Mouse (Mus musculus): Measurements from ENCODE around the gene Olfr898. TPM values are rescaled to one million over a fixed set of nuclear protein-coding genes. Genes with fewer than 3 reads are reported as not detected.

Olfr898 gene
- not detected in 2 replicates for polyA plus RNA-seq (2015; fragmentation: Nextera tagmentation; extraction: Ambion mirVana)

DNA sequence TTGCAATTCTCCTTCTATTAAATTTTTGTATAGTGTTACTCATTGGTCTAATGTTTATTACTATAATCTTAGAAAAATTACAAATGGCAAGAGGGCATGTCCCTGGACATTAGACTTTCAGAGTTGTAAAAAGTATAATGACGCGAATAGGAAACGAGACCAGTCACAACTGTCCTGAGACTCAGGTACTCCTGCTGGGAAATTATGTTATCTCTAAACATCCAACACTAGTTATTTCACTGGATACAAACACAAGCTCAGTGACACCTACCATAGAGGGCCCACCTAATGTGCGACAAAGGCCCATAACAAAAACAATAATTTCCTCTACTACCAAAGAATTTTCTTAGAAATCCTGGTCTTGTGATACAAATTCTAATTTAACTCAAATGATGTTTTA, at the start of gene Olfr898:
Olfr898 (plus strand) TSS at position 301 of the 400 bp plus-strand sequence.
- H3K9me3 ChIP-seq (replicated peaks; ENCODE audit: low read length), result no peaks in the 10 kb centered on the region
- H3K9ac ChIP-seq (ENCODE audit: low read depth, low read length), result no peak within 1 kb of the TSS
- no peaks in the 10 kb centered on the region for H3K27me3 ChIP-seq (ENCODE audit: insufficient read depth, low read length)
- DNase-seq (ENCODE audit: low spot score) (no peak), ATAC-seq (replicated peaks; ENCODE audit: low FRiP score, low read depth) (no peak)
- H3K27ac ChIP-seq, result no peak within 1 kb of the TSS
- no peaks in the 10 kb centered on the region for H3K36me3 ChIP-seq (ENCODE audit: insufficient read depth, low read length)
- H3K4me2 ChIP-seq (ENCODE audit: low read length), result no peak within 1 kb of the TSS
- no peak for TF ChIP-seq CTCF (IDR thresholded peaks at IDR 0.05; ENCODE audit: low read depth)
- H3K4me3 ChIP-seq (replicated peaks; ENCODE audit: low read depth, low read length), result no peak within 1 kb of the TSS
- WGBS, result 96% methylated on average over 4 of the region's 4 CpGs
- H3K4me1 ChIP-seq (replicated peaks; ENCODE audit: insufficient read depth, low read length), result no peaks in the 10 kb centered on the region

GRCm38 (mm10) chr9:38328760-38329159, 19.5 kb upstream of the Olfr898 start, which contains the start of gene Olfr25:
TSS of gene Olfr25 (plus strand) at chr9:38329060.
- H3K9ac ChIP-seq (ENCODE audit: low read depth, low read length), result no peak within 1 kb of the TSS
- ATAC-seq (replicated peaks; ENCODE audit: low FRiP score, low read depth), result no peak
- no peak for DNase-seq (ENCODE audit: low spot score)
- H3K4me2 ChIP-seq (ENCODE audit: low read length), result no peak within 1 kb of the TSS
- H3K4me3 ChIP-seq (replicated peaks; ENCODE audit: low read depth, low read length), result no peak within 1 kb of the TSS
- H3K4me1 ChIP-seq (replicated peaks; ENCODE audit: insufficient read depth, low read length), result no peaks in the 10 kb centered on the region
- H3K27me3 ChIP-seq (ENCODE audit: insufficient read depth, low read length), result no peaks in the 10 kb centered on the region
- TF ChIP-seq CTCF (IDR thresholded peaks at IDR 0.05; ENCODE audit: low read depth), result no peak
- no peak within 1 kb of the TSS for H3K27ac ChIP-seq
- 72% methylated on average over 3 of the region's 3 CpGs for WGBS
- no peaks in the 10 kb centered on the region for H3K36me3 ChIP-seq (ENCODE audit: insufficient read depth, low read length)
- no peaks in the 10 kb centered on the region for H3K9me3 ChIP-seq (replicated peaks; ENCODE audit: low read length)

DNA sequence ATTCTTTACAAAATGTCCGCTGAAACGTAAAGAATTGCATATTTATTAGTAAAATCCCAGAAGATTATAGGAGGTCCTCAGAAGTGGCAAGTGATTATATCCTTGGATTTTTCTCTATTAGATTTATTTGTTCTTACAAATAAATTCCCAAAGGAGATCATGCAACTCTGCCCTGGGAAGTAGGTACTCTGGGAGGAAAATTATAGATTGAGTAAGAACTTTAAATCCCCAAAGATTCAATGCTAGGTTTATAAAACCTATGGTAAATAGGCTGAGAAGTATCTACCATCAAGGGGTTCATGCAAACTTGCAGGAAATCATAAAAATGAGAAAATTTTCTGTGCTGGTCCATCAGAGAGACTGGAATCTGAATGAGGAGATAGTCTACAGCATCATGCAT, 18.4 kb downstream of the Olfr898 start, which contains the start of gene Olfr250:
Olfr250 (plus strand) TSS at position 301 of the 400 bp plus-strand sequence.
- Histone ChIP-seq H3K4me2 (ENCODE audit: low read length) (no peak within 1 kb of the TSS), H3K9ac (ENCODE audit: low read depth, low read length) (no peak within 1 kb of the TSS), H3K4me1 (replicated peaks; ENCODE audit: insufficient read depth, low read length) (no peaks in the 10 kb centered on the region), H3K27me3 (ENCODE audit: insufficient read depth, low read length) (no peaks in the 10 kb centered on the region), H3K4me3 (replicated peaks; ENCODE audit: low read depth, low read length) (no peak within 1 kb of the TSS), H3K36me3 (ENCODE audit: insufficient read depth, low read length) (no peaks in the 10 kb centered on the region), H3K27ac (no peak within 1 kb of the TSS), H3K9me3 (replicated peaks; ENCODE audit: low read length) (no peaks in the 10 kb centered on the region)
- WGBS, result 91% methylated on average over 2 of the region's 2 CpGs
- no peak for ATAC-seq (replicated peaks; ENCODE audit: low FRiP score, low read depth)
- no peak for TF ChIP-seq CTCF (IDR thresholded peaks at IDR 0.05; ENCODE audit: low read depth)
- DNase-seq (ENCODE audit: low spot score), result no peak

- Histone ChIP-seq H3K27me3 (ENCODE audit: insufficient read depth, low read length) (no peaks in the 10 kb centered on the region), H3K9ac (ENCODE audit: low read depth, low read length) (no peak within 1 kb of the TSS), H3K4me2 (ENCODE audit: low read length) (no peak within 1 kb of the TSS), H3K4me1 (replicated peaks; ENCODE audit: insufficient read depth, low read length) (no peaks in the 10 kb centered on the region), H3K36me3 (ENCODE audit: insufficient read depth, low read length) (no peaks in the 10 kb centered on the region), H3K27ac (no peak within 1 kb of the TSS), H3K9me3 (replicated peaks; ENCODE audit: low read length) (no peaks in the 10 kb centered on the region), H3K4me3 (replicated peaks; ENCODE audit: low read depth, low read length) (no peak within 1 kb of the TSS)
- 65% methylated on average over 2 of the region's 2 CpGs for WGBS
- TF ChIP-seq CTCF (IDR thresholded peaks at IDR 0.05; ENCODE audit: low read depth), result no peak
- DNase-seq (ENCODE audit: low spot score), result no peak
- ATAC-seq (replicated peaks; ENCODE audit: low FRiP score, low read depth), result no peak
Observed at GRCm38 (mm10) chr9:38376786-38377185, 28.6 kb downstream of the Olfr898 start, which contains the start of gene Olfr251. TSS of gene Olfr251 (plus strand) at chr9:38377086.

- Histone ChIP-seq H3K27me3 (ENCODE audit: insufficient read depth, low read length) (no peaks in the 10 kb centered on the region), H3K9ac (ENCODE audit: low read depth, low read length) (no peak within 1 kb of the TSS), H3K4me2 (ENCODE audit: low read length) (no peak within 1 kb of the TSS), H3K4me3 (replicated peaks; ENCODE audit: low read depth, low read length) (no peak within 1 kb of the TSS), H3K4me1 (replicated peaks; ENCODE audit: insufficient read depth, low read length) (no peaks in the 10 kb centered on the region), H3K27ac (no peak within 1 kb of the TSS), H3K36me3 (ENCODE audit: insufficient read depth, low read length) (no peaks in the 10 kb centered on the region), H3K9me3 (replicated peaks; ENCODE audit: low read length) (no peaks in the 10 kb centered on the region)
- no peak for TF ChIP-seq CTCF (IDR thresholded peaks at IDR 0.05; ENCODE audit: low read depth)
- no peak for ATAC-seq (replicated peaks; ENCODE audit: low FRiP score, low read depth)
- WGBS, result 69% methylated on average over 1 of the region's 1 CpGs
- DNase-seq (ENCODE audit: low spot score), result no peak
Observed at GRCm38 (mm10) chr9:38401398-38401797, 53.2 kb downstream of the Olfr898 start, which contains the start of gene Olfr147. TSS of gene Olfr147 (plus strand) at chr9:38401698.

Other genes starting within 250 kb of the Olfr898 start
- gene Olfr888, start 240.3 kb upstream of the Olfr898 start, polyA plus RNA-seq (2015; fragmentation: Nextera tagmentation; extraction: Ambion mirVana), result not detected in 2 replicates
- 0.03 TPM in 1 of 2 replicates, not detected in the other for gene Olfr889, start 233.2 kb upstream of the Olfr898 start, polyA plus RNA-seq (2015; fragmentation: Nextera tagmentation; extraction: Ambion mirVana)
- not detected in 2 replicates for gene Olfr890, start 205.9 kb upstream of the Olfr898 start, polyA plus RNA-seq (2015; fragmentation: Nextera tagmentation; extraction: Ambion mirVana)
- gene Olfr891, start 167.6 kb upstream of the Olfr898 start, polyA plus RNA-seq (2015; fragmentation: Nextera tagmentation; extraction: Ambion mirVana), result not detected in 2 replicates
- not detected in 2 replicates for gene Olfr893, start 140.0 kb upstream of the Olfr898 start, polyA plus RNA-seq (2015; fragmentation: Nextera tagmentation; extraction: Ambion mirVana)
- gene Olfr894, start 130.4 kb upstream of the Olfr898 start, polyA plus RNA-seq (2015; fragmentation: Nextera tagmentation; extraction: Ambion mirVana), result not detected in 2 replicates
- gene Olfr143, start 95.6 kb upstream of the Olfr898 start, polyA plus RNA-seq (2015; fragmentation: Nextera tagmentation; extraction: Ambion mirVana), result not detected in 2 replicates
- gene Olfr895, start 80.6 kb upstream of the Olfr898 start, polyA plus RNA-seq (2015; fragmentation: Nextera tagmentation; extraction: Ambion mirVana), result not detected in 2 replicates
- not detected in 2 replicates for gene Olfr896-ps1, start 57.3 kb upstream of the Olfr898 start, polyA plus RNA-seq (2015; fragmentation: Nextera tagmentation; extraction: Ambion mirVana)
- gene Olfr25, start 19.4 kb upstream of the Olfr898 start, polyA plus RNA-seq (2015; fragmentation: Nextera tagmentation; extraction: Ambion mirVana), result not detected in 2 replicates
- gene Olfr250, start 18.5 kb downstream of the Olfr898 start, polyA plus RNA-seq (2015; fragmentation: Nextera tagmentation; extraction: Ambion mirVana), result not detected in 2 replicates
- not detected in 2 replicates for gene Olfr251, start 28.7 kb downstream of the Olfr898 start, polyA plus RNA-seq (2015; fragmentation: Nextera tagmentation; extraction: Ambion mirVana)
- not detected in 2 replicates for gene Olfr147, start 53.3 kb downstream of the Olfr898 start, polyA plus RNA-seq (2015; fragmentation: Nextera tagmentation; extraction: Ambion mirVana)
- not detected in 2 replicates for gene Olfr901, start 81.0 kb downstream of the Olfr898 start, polyA plus RNA-seq (2015; fragmentation: Nextera tagmentation; extraction: Ambion mirVana)
- not detected in 2 replicates for gene Olfr902, start 99.2 kb downstream of the Olfr898 start, polyA plus RNA-seq (2015; fragmentation: Nextera tagmentation; extraction: Ambion mirVana)
- gene Olfr904, start 114.7 kb downstream of the Olfr898 start, polyA plus RNA-seq (2015; fragmentation: Nextera tagmentation; extraction: Ambion mirVana), result not detected in 2 replicates
- not detected in 2 replicates for gene Olfr905, start 122.7 kb downstream of the Olfr898 start, polyA plus RNA-seq (2015; fragmentation: Nextera tagmentation; extraction: Ambion mirVana)
- gene Olfr906, start 138.7 kb downstream of the Olfr898 start, polyA plus RNA-seq (2015; fragmentation: Nextera tagmentation; extraction: Ambion mirVana), result not detected in 2 replicates
- gene Olfr907, start 147.4 kb downstream of the Olfr898 start, polyA plus RNA-seq (2015; fragmentation: Nextera tagmentation; extraction: Ambion mirVana), result not detected in 2 replicates
- not detected in 2 replicates for gene Olfr911-ps1, start 173.2 kb downstream of the Olfr898 start, polyA plus RNA-seq (2015; fragmentation: Nextera tagmentation; extraction: Ambion mirVana)
- not detected in 2 replicates for gene Olfr910, start 189.4 kb downstream of the Olfr898 start, polyA plus RNA-seq (2015; fragmentation: Nextera tagmentation; extraction: Ambion mirVana)
- not detected in 2 replicates for gene Olfr912, start 231.8 kb downstream of the Olfr898 start, polyA plus RNA-seq (2015; fragmentation: Nextera tagmentation; extraction: Ambion mirVana)
- gene Olfr913, start 244.3 kb downstream of the Olfr898 start, polyA plus RNA-seq (2015; fragmentation: Nextera tagmentation; extraction: Ambion mirVana), result not detected in 2 replicates